Mouse (Mus musculus) C2C12 (cell line): ENCODE data around the gene Tspan4. TPM values are rescaled to one million over a fixed set of nuclear protein-coding genes. Genes with fewer than 3 reads are reported as not detected.

Experiments used
- H3K27me3 ChIP-seq: one replicate; pipeline ENCODE4 v1.6.1; 2011; ENCODE audit not compliant: control insufficient read depth, insufficient read depth, insufficient read length
- H3K36me3 ChIP-seq: one replicate; pipeline ENCODE4 v1.6.1; 2011; ENCODE audit not compliant: control insufficient read depth, insufficient read depth
- H3K4me3 ChIP-seq: one replicate; pipeline ENCODE4 v1.5.1; 2011; ENCODE audit warnings: mild to moderate bottlenecking, control low read depth; ENCODE audit not compliant: poor library complexity, insufficient read depth, severe bottlenecking
- H3K79me2 ChIP-seq: one replicate; pipeline ENCODE4 v1.6.1; 2011; ENCODE audit not compliant: control insufficient read depth, insufficient read depth
- H3K79me3 ChIP-seq: one replicate; pipeline ENCODE4 v1.6.1; 2011; ENCODE audit warnings: low read depth, control low read depth
- H3ac ChIP-seq: one replicate; pipeline ENCODE3; 2011; ENCODE audit warnings: low read depth; ENCODE audit not compliant: control insufficient read depth, insufficient read length
- CEBPB ChIP-seq: IDR thresholded peaks from one replicate; pipeline ENCODE4 v1.6.1; 2011; ENCODE audit warnings: low read depth, mild to moderate bottlenecking, control low read depth, moderate library complexity
- CTCF ChIP-seq: IDR thresholded peaks from one replicate; pipeline ENCODE4 v1.5.1; 2011; ENCODE audit not compliant: control insufficient read depth, insufficient read depth, insufficient read length
- FOSL1 ChIP-seq: IDR thresholded peaks from one replicate; pipeline ENCODE4 v1.8.0; 2011; ENCODE audit warnings: mild to moderate bottlenecking, low read length; ENCODE audit not compliant: poor library complexity, insufficient read depth, severe bottlenecking
- MAX ChIP-seq: IDR thresholded peaks from one replicate; pipeline ENCODE4 v1.6.1; 2011; ENCODE audit warnings: mild to moderate bottlenecking, control low read depth
- MYOD1 ChIP-seq: IDR thresholded peaks from one replicate; pipeline ENCODE4 v1.6.1; 2011; ENCODE audit warnings: low read depth; ENCODE audit not compliant: control insufficient read depth, insufficient read length
- MYOG ChIP-seq: IDR thresholded peaks from one replicate; pipeline ENCODE4 v1.6.1; 2011; ENCODE audit not compliant: control insufficient read depth, insufficient read length; ENCODE audit errors: extremely low read depth
- USF1 ChIP-seq: IDR thresholded peaks from one replicate; pipeline ENCODE4 v1.6.1; 2011; ENCODE audit warnings: low read depth, mild to moderate bottlenecking, control low read depth, moderate library complexity
- polyA plus RNA-seq: library from polyadenylated mRNA; unstranded; fragments of >200 nt; fragmentation: generic; extraction: Trizol; gene quantifications from one replicate; pipeline ENCODE4 v1.2.1, GENCODE M21; 2012; ENCODE audit warnings: missing spikeins

Tspan4 gene
- polyA plus RNA-seq, 1 experiment = 278 TPM

- Histone ChIP-seq H3K4me3 (no peak overlapping the region), H3K27me3 (no peaks in the 10 kb centered on the region), H3K79me2 (no peaks in the 10 kb centered on the region), H3K79me3 (no peaks in the 10 kb centered on the region), H3K36me3 (no peaks in the 10 kb centered on the region), H3ac (no peak overlapping the region)
- TF ChIP-seq MAX (no peak), FOSL1 (no peak), USF1 (no peak), MYOG (no peak), CEBPB (no peak), MYOD1 (no peak), CTCF (no peak)
Observed at GRCm38 (mm10) chr7:141519795-141520194, 44.8 kb downstream of the Tspan4 start.

- H3K79me2 ChIP-seq = no peaks in the 10 kb centered on the region
- no peak overlapping the region for H3K4me3 ChIP-seq
- no peaks in the 10 kb centered on the region for H3K36me3 ChIP-seq
- H3K27me3 ChIP-seq = no peaks in the 10 kb centered on the region
- no peaks in the 10 kb centered on the region for H3K79me3 ChIP-seq
- TF ChIP-seq CEBPB (no peak), MAX (no peak), FOSL1 (no peak), MYOD1 (no peak), MYOG (no peak), CTCF (no peak), USF1 (no peak)
- H3ac ChIP-seq = no peak overlapping the region
Observed at GRCm38 (mm10) chr7:141523007-141523406, 48.0 kb downstream of the Tspan4 start.

- Histone ChIP-seq H3K79me3 (no peaks in the 10 kb centered on the region), H3K79me2 (no peaks in the 10 kb centered on the region), H3K4me3 (no peak overlapping the region), H3K27me3 (no peaks in the 10 kb centered on the region), H3ac (no peak overlapping the region), H3K36me3 (no peaks in the 10 kb centered on the region)
- no peak for TF ChIP-seq MAX
- TF ChIP-seq CEBPB = no peak
- TF ChIP-seq MYOG = no peak
- TF ChIP-seq MYOD1 = no peak
- no peak for TF ChIP-seq CTCF
- no peak for TF ChIP-seq FOSL1
- TF ChIP-seq USF1 = no peak
Observed at GRCm38 (mm10) chr7:141524271-141524670, 49.2 kb downstream of the Tspan4 start.

GRCm38 (mm10) chr7:141524760-141525579, 49.9 kb downstream of the Tspan4 start:
- no peak overlapping the region for H3ac ChIP-seq
- no peaks in the 10 kb centered on the region for H3K79me2 ChIP-seq
- TF ChIP-seq FOSL1 (no peak), CTCF (peak; percentile 54)
- H3K36me3 ChIP-seq = no peaks in the 10 kb centered on the region
- no peaks in the 10 kb centered on the region for H3K27me3 ChIP-seq
- no peaks in the 10 kb centered on the region for H3K79me3 ChIP-seq
- H3K4me3 ChIP-seq = no peak overlapping the region

- Histone ChIP-seq H3K79me2 (no peaks in the 10 kb centered on the region), H3K79me3 (no peaks in the 10 kb centered on the region), H3ac (no peak overlapping the region), H3K27me3 (no peaks in the 10 kb centered on the region), H3K4me3 (no peak overlapping the region), H3K36me3 (no peaks in the 10 kb centered on the region)
- TF ChIP-seq CEBPB (no peak), MYOG (no peak), MYOD1 (no peak), FOSL1 (no peak), USF1 (no peak), CTCF (no peak), MAX (no peak)
Observed at GRCm38 (mm10) chr7:141525580-141525925, 50.5 kb downstream of the Tspan4 start.

GRCm38 (mm10) chr7:141535570-141535969, 60.5 kb downstream of the Tspan4 start:
- no peaks in the 10 kb centered on the region for H3K27me3 ChIP-seq
- TF ChIP-seq MYOG = no peak
- TF ChIP-seq FOSL1 = no peak
- TF ChIP-seq USF1 = no peak
- TF ChIP-seq CEBPB = no peak
- TF ChIP-seq MAX = no peak
- TF ChIP-seq MYOD1 = no peak
- no peak for TF ChIP-seq CTCF
- H3K79me2 ChIP-seq = peaks cover 18% of the 10 kb centered on the region
- H3K79me3 ChIP-seq = peaks cover 10% of the 10 kb centered on the region
- H3K36me3 ChIP-seq = no peaks in the 10 kb centered on the region
- no peak overlapping the region for H3ac ChIP-seq
- H3K4me3 ChIP-seq = no peak overlapping the region
